Comparison of ENCODE assay signal across 12 mouse cellular contexts in genomic region chr4:97127780-97128179, GRCm38 (mm10). TPM values are rescaled to one million over a fixed set of nuclear protein-coding genes. Genes with fewer than 3 reads are reported as not detected.
A peak's percentile ranks its signal among the peaks of the same experiment; 100 is the strongest.
DNase-seq lines count a peak whose midpoint lies in the region; ATAC-seq and TF ChIP-seq lines count a peak whose summit lies in the region.
"Had no signal": no experiment of that assay in that cellular context is flagged by ENCODE, and none has a peak within 500 bp of the region (broad histone marks: within the 10 kb centered on the region; RNA-seq: fewer than 3 reads in every experiment).

No protein-coding gene starts in this region.

- H3K27ac ChIP-seq in hindbrain, postnatal 0 days = no peak overlapping the region
- H3K27ac ChIP-seq in hindbrain, embryonic 14.5 days = no peak overlapping the region
- H3K27ac ChIP-seq: embryonic facial prominence, embryonic 12.5 days had no signal

- H3K9me3 ChIP-seq in hindbrain, postnatal 0 days (ENCODE audit: low read length) = no peaks in the 10 kb centered on the region
- no peaks in the 10 kb centered on the region for H3K9me3 ChIP-seq in hindbrain, embryonic 14.5 days (ENCODE audit: control insufficient read depth, low read length)
- H3K9me3 ChIP-seq: embryonic facial prominence, embryonic 12.5 days had no signal

- H3K4me3 ChIP-seq in hindbrain, postnatal 0 days (ENCODE audit: low read length) = no peak overlapping the region
- no peak overlapping the region for H3K4me3 ChIP-seq in hindbrain, embryonic 14.5 days (replicated peaks; ENCODE audit: low read length)
- H3K4me3 ChIP-seq: embryonic facial prominence, embryonic 12.5 days had no signal

- no peaks in the 10 kb centered on the region for H3K36me3 ChIP-seq in hindbrain, postnatal 0 days (ENCODE audit: insufficient read depth, low read length)
- H3K36me3 ChIP-seq in hindbrain, embryonic 14.5 days (replicated peaks; ENCODE audit: control insufficient read depth, insufficient read depth) = no peaks in the 10 kb centered on the region
- H3K36me3 ChIP-seq: embryonic facial prominence, embryonic 12.5 days had no signal

- peaks cover 3% of the 10 kb centered on the region; the same call in 1 of the 2 replicates for H3K4me1 ChIP-seq in hindbrain, postnatal 0 days (ENCODE audit: insufficient read depth, low read length)
- H3K4me1 ChIP-seq in hindbrain, embryonic 14.5 days (replicated peaks; ENCODE audit: control insufficient read depth, insufficient read depth, low read length) = no peaks in the 10 kb centered on the region
- H3K4me1 ChIP-seq: embryonic facial prominence, embryonic 12.5 days had no signal

- no peak overlapping the region for H3K4me2 ChIP-seq in hindbrain, postnatal 0 days (ENCODE audit: low read depth, low read length)
- no peak overlapping the region for H3K4me2 ChIP-seq in hindbrain, embryonic 14.5 days (replicated peaks)
- H3K4me2 ChIP-seq: embryonic facial prominence, embryonic 12.5 days; heart, embryonic 11.5 days had no signal

- TF ChIP-seq CTCF in hindbrain, postnatal 0 days (IDR thresholded peaks at IDR 0.05; ENCODE audit: low read depth) = no peak

- peak; percentile 1 to 2 for DNase-seq in cerebellum, adult 18-20 months
- DNase-seq in cerebellum, adult 9-11 months = no peak
- DNase-seq in hindbrain, postnatal 0 days (ENCODE audit: low spot score) = peak; percentile 57
- no peak for DNase-seq in hindbrain, embryonic 14.5 days (ENCODE audit: low spot score)
- peak; percentile 55 to 70 for DNase-seq in frontal cortex, postnatal 36 days (ENCODE audit: low spot score in 2 of 2)
- peak; percentile 42 for DNase-seq in right cerebral cortex, adult 18-20 months
- no peak for DNase-seq in thymus, postnatal 0 days (ENCODE audit: low spot score)
- DNase-seq in B cell, adult 2 months = no peak
- DNase-seq: adrenal gland, postnatal 36 days had no signal

- WGBS in hindbrain, postnatal 0 days = 52% methylated on average over 4 of the region's 4 CpGs
- WGBS in hindbrain, embryonic 14.5 days = 70% methylated on average over 4 of the region's 4 CpGs

- no peak for ATAC-seq in hindbrain, postnatal 0 days
- no peak for ATAC-seq in hindbrain, embryonic 14.5 days (ENCODE audit: low FRiP score)

- no peak overlapping the region for H3K9ac ChIP-seq in hindbrain, postnatal 0 days (replicated peaks; ENCODE audit: low read length)
- no peak overlapping the region for H3K9ac ChIP-seq in hindbrain, embryonic 14.5 days
- H3K9ac ChIP-seq: embryonic facial prominence, embryonic 12.5 days had no signal

- no peaks in the 10 kb centered on the region for H3K27me3 ChIP-seq in hindbrain, postnatal 0 days (ENCODE audit: insufficient read depth, low read length)
- H3K27me3 ChIP-seq in hindbrain, embryonic 14.5 days (ENCODE audit: control insufficient read depth, insufficient read depth, low read length) = no peaks in the 10 kb centered on the region
- H3K27me3 ChIP-seq: embryonic facial prominence, embryonic 12.5 days had no signal

RNA-seq across cellular contexts. Expression of gene Gm10192, which starts 55.2 kb away (rescaled TPM):
- total RNA-seq in hindbrain, postnatal 0 days (2014; rRNA removed) = not detected in 2 replicates
- not detected in 2 replicates for polyA plus RNA-seq in hindbrain, postnatal 0 days (2015; fragmentation: Nextera tagmentation; extraction: Ambion mirVana)
- polyA plus RNA-seq in hindbrain, embryonic 14.5 days (2014; fragmentation: Nextera tagmentation; extraction: Ambion mirVana) = not detected in 2 replicates
- not detected in 2 replicates for polyA plus RNA-seq in thymus, postnatal 0 days (2015; fragmentation: Nextera tagmentation; extraction: Ambion mirVana)
- total RNA-seq: adrenal gland, postnatal 36 days had no signal
- polyA plus RNA-seq: embryonic facial prominence, embryonic 12.5 days; heart, embryonic 11.5 days; neural tube, embryonic 11.5 days had no signal

Comparison
In these comparisons a context has a peak if more than half of its experiments do, and no peak if none do; other contexts are left out.
1. DNase-seq: peak in cerebellum, adult 18-20 months (2 of 2), hindbrain, postnatal 0 days (single experiment), frontal cortex, postnatal 36 days (2 of 2) and right cerebral cortex, adult 18-20 months (single experiment); none in cerebellum, adult 9-11 months (single experiment), hindbrain, embryonic 14.5 days (single experiment), thymus, postnatal 0 days (single experiment) and B cell, adult 2 months (0 of 2).